Mouse (Mus musculus): Measurements from ENCODE around the gene Ctxn1. TPM values are rescaled to one million over a fixed set of nuclear protein-coding genes. Genes with fewer than 3 reads are reported as not detected.

Ctxn1 gene
- polyA plus RNA-seq, 2 experiments from 2014 or later = 0.83 TPM; not detected in 1

- peak; percentile 48 for ATAC-seq
Measured at GRCm38 (mm10) chr8:4250306-4250970, 8.6 kb downstream of the Ctxn1 start.

- no peak for ATAC-seq
Measured at GRCm38 (mm10) chr8:4249213-4249612, 9.9 kb downstream of the Ctxn1 start.

- no peak for ATAC-seq
Measured at GRCm38 (mm10) chr8:4247951-4248540, 11.0 kb downstream of the Ctxn1 start, which contains the start of gene Tgfbr3l. TSS of gene Tgfbr3l (plus strand) at chr8:4248214.

GRCm38 (mm10) chr8:4247241-4247640, 11.8 kb downstream of the Ctxn1 start:
- no peak for ATAC-seq

GRCm38 (mm10) chr8:4245737-4246136, 13.3 kb downstream of the Ctxn1 start:
- ATAC-seq = no peak

GRCm38 (mm10) chr8:4245061-4245460, 14.0 kb downstream of the Ctxn1 start:
- no peak for ATAC-seq

- peak; percentile 27 for ATAC-seq
Measured at GRCm38 (mm10) chr8:4239193-4239890, 19.7 kb downstream of the Ctxn1 start.

GRCm38 (mm10) chr8:4238434-4239192, 20.5 kb downstream of the Ctxn1 start, which contains the start of the genes Map2k7 and Gm49320:
TSS of gene Map2k7 (plus strand) at chr8:4238740.
TSS of gene Gm49320 (plus strand) at chr8:4238865.
- peak; percentile 91 for ATAC-seq

- ATAC-seq = no peak
Measured at GRCm38 (mm10) chr8:4237814-4238433, 21.1 kb downstream of the Ctxn1 start.

- ATAC-seq = no peak
Measured at GRCm38 (mm10) chr8:4230612-4231351, 28.3 kb downstream of the Ctxn1 start.

GRCm38 (mm10) chr8:4229784-4230183, 29.3 kb downstream of the Ctxn1 start:
- no peak for ATAC-seq

- no peak for ATAC-seq
Measured at GRCm38 (mm10) chr8:4227919-4228318, 31.2 kb downstream of the Ctxn1 start.

- no peak for ATAC-seq
Measured at GRCm38 (mm10) chr8:4226739-4227347, 32.2 kb downstream of the Ctxn1 start, which contains the start of gene Lrrc8e. TSS of gene Lrrc8e (plus strand) at chr8:4226827.

- ATAC-seq = no peak
Measured at GRCm38 (mm10) chr8:4226323-4226722, 32.8 kb downstream of the Ctxn1 start.

- no peak for ATAC-seq
Measured at GRCm38 (mm10) chr8:4222059-4222458, 37.0 kb downstream of the Ctxn1 start.

GRCm38 (mm10) chr8:4219617-4220016, 39.5 kb downstream of the Ctxn1 start:
- ATAC-seq = no peak

GRCm38 (mm10) chr8:4216791-4217621, 42.1 kb downstream of the Ctxn1 start, which contains the start of gene Prr36:
TSS of gene Prr36 (minus strand) at chr8:4217459.
- ATAC-seq = no peak

- ATAC-seq = no peak
Measured at GRCm38 (mm10) chr8:4216296-4216695, 42.8 kb downstream of the Ctxn1 start.

- peak; percentile 70 for ATAC-seq
Measured at GRCm38 (mm10) chr8:4214006-4214980, 44.8 kb downstream of the Ctxn1 start.

Measured in activated CD4-positive, CD25-positive, alpha-beta regulatory T cell, adult 4 months (primary cell).